Mouse (Mus musculus) heart, postnatal 10 days (tissue): ENCODE measurements at regions not wholly inside any gene's neighbourhood (a gene's known extent, or its start where the extent isn't known, plus 50 kb on each side); places are given as distances from the start of the nearest gene placed in this dataset.

Experiments used
- DNase-seq, 2 experiments: peaks; one replicate each; pipeline ENCODE4 v3.0.0; 2021
- intact Hi-C: fragments of 180-260 bp; cut with DNase I; formaldehyde crosslinking; loops from one replicate; pipeline ENCODE4 v1.15.1; 2025

- DNase-seq, result no peak
- intact Hi-C loops, result no loop called here
Observed at GRCm38 (mm10) chr9:60993661-60994060, 199.3 kb downstream of the Uaca start.

DNA sequence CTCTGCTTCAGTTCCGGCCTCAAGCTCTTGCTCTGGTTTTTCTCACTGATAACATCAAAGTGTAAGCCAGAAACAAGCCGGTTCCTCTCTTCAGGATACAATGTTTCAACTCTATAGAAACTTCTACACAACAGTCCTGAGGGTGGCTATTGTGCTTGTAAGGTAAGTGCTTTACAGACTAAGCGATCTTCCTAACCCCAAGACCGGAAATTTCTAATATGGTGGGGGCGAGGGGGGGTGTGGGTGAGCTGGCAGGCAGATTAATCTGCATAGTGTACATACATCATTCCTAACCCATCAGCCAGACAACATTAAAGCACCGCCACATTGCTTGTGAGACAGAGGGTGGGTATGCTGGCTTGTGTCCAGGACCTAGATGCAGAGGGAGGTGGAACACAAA is 200.8 kb downstream of the Uaca start:
- no peak for DNase-seq
- intact Hi-C loops, result no loop called here

DNA sequence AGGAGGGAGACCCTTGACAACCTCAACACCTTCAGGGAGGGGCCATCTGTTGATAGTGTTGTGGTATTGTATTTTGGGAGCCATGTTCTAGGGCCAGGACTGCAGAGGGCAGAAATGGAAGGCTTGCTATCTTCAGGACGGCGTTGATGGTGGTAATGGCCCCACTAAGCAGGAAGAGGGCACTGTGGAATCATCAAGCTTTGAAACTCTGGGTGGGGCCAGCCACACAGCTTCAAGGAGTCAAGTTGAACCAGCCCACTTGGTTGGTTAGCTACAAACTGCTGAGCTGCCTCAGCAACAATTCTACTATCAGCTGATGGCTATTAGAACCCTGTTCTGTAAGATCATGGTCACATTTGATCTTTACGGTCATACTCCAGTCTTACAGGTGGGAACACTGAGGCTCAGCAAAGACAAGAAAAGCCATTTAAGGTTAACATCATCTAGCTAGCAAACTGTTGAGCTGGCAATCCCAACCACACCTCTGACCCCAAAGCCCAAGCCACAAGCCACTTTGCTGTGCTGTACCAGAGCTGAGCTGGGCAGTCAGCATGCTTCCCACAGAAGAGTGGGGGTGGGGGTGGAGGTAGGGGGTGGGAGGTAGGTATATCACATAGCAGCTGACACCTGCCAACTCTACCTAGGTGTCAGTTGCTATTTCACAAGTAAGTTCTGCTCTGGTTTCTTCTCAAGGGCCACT is 203.9 kb downstream of the Uaca start:
- intact Hi-C loops, result no loop called here
- DNase-seq, result peak; percentile 26 to 41

DNA sequence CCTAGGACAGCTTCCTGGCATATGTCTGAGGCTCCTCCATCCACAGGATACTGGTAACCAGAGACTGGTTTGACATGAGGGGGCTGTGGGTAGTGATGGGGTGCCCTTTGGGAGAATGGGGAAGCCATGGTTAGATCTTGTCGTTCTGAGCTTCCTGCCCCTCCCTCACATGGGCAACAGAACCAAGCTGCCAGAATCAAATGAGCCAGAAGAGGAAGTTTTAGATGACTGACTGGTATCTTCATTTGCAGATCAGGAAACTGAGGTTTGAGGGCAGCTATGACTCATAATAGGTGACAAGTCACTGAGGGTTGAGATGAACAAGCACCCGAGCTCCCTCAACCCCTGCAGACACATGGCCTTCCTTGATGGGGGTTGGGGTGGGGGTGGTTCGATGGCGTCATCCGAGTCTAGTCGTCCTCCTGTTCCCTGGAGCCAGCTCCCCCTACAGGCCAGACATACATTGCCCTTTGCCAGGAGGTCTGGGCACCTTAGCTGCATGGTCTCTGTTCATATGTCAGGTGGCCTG is 204.7 kb downstream of the Uaca start:
- intact Hi-C loops, result no loop called here
- DNase-seq, result peak; percentile 22 to 29

DNA sequence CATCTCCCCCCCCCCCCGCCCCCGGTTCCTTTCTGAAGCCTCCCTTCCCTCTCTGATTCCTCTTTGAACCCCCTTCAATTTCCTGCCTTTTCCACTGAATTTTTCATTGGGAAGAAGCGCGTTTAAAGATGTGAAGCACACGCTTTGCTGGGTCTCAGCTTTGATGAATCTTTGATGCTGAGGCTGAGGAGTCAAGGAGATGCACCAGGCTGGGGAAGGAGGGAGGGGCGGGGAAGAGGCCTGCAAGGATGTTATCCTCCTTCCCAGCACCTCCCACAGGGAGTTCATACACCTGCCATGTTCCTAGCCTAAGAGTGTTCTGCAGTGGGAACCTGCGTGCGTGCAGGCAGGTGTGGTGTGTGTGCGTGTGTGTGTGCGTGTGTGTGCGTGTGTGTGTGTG is 205.9 kb downstream of the Uaca start:
- intact Hi-C loops, result no loop called here
- DNase-seq, result no peak

DNA sequence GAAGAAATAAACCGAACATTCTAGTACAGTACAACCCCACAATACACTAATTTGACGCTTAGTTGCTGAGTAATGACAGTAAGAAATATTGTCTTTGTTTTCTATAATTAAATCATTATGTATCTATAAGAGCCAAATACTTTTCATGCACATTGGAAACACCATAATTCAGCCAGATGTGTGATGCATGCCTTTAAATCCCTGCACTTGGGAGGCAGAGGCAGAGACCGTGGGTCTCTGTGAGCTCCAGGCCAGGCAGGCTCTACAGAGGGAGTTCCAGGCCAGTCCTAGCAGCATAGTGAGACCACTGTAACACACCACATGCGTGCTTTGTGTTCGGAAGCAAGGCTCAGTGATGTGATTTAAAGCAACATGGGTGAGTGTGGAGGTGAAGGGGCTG is 208.2 kb downstream of the Uaca start:
- intact Hi-C loops, result no loop called here
- DNase-seq, result no peak

DNA sequence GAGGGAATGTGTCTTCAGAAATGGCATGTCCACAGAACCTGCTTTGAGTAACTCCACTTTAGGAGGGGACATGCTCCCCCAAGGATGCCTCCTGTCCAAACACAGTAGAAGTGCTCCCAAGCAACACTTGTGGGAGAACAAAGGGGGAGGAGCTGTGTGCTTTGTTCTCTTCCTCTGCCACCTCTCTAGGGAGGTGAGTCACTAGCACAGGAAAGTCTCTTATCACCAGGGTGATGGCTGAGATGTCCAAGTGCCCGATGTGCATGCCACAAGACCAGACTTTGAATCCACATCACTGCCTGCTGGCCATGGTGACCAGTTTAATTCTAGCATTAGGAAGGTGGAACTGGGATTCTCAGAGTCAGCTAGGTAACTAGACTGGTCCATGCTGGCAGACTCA is 214.1 kb downstream of the Uaca start:
- no peak for DNase-seq
- intact Hi-C loops, result no loop called here

GRCm38 (mm10) chr9:61011066-61011465 is 216.7 kb downstream of the Uaca start:
- intact Hi-C loops, result no loop called here
- no peak for DNase-seq

DNA sequence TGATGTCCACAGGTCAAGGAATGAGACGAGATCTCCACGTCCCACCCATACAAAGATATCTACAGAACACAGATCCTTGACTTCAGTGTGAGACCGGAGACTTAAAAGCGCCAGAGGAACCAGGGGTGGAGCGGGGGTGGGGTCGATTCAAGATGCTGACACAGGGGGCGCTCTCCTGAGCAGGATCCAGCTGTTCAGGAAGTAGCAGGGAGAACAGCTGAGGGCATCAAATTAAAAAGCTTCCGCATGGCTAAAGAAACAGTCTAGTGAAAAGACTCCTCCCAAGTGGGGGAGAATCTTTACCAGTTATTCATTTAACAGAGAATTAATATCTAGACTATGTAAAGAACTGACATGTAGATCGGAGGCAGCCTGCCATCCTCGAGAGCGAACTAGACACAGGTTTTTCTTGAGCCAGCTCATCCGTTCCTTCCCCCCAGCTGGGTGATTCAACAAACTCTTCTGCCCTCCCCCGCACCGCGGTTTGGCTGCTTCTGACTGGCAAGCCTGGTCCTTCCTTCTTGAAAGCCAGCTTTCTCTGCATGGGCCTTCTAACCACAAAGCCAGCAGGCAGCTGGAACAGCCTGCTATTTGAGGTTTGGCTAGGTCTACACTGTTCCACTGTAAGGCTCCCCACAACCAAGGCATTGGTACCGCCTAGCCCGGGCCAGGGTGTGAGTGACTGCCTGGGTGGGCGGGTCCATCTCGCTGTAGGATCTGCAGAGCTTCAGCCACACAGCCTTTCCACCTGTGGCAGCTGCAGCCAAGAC is 218.6 kb downstream of the Uaca start:
- DNase-seq, result peak; percentile 50 to 61
- intact Hi-C loops, result no loop called here

DNA sequence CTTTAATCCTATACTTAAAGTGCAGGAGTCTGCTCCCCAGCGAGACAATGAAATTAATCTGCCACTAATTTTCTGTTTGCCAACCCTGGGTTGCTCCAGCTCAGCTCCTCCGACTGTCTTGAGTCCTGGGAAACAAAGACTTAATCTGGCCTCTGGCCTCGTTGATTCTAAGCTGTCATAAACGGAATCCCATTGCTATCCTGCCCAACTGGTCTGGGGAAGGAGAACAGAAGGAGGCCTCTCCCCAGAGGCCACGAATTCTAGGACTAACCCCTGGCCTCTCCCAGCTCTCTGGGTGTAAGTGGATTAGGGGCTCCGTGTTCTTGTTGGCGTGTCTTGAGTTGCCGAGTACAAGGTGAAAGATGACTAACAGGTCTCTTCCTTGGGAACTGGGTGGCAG is 219.8 kb downstream of the Uaca start:
- intact Hi-C loops, result no loop called here
- DNase-seq, result no peak

GRCm38 (mm10) chr9:61015374-61015890 is 221.1 kb downstream of the Uaca start:
- intact Hi-C loops, result no loop called here
- no peak for DNase-seq

DNA sequence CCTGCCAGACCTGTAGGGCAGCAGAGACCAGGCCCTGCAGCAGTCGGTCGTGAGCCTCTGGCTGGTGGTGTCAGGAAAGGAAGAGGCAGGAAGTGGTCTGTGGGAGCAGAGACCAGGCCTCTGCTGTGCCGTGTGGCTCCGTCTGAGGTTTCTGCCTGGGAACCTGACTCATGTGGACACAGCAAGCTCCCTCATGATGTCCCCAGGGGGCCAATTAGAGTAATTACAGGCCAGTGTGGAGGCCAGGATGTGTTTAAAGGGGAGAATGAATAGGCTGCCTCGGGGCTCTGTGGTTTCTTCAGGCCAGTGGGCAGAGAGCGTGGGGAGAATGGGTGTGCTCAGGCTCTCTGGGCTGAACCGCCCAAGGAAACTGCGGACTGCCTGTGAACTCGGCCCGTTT is 222.3 kb downstream of the Uaca start:
- intact Hi-C loops, result no loop called here
- DNase-seq, result no peak

GRCm38 (mm10) chr9:61019938-61020337 is 225.6 kb downstream of the Uaca start:
- peak in 1 of 2 experiments; percentile 44 for DNase-seq
- intact Hi-C loops, result no loop called here

DNA sequence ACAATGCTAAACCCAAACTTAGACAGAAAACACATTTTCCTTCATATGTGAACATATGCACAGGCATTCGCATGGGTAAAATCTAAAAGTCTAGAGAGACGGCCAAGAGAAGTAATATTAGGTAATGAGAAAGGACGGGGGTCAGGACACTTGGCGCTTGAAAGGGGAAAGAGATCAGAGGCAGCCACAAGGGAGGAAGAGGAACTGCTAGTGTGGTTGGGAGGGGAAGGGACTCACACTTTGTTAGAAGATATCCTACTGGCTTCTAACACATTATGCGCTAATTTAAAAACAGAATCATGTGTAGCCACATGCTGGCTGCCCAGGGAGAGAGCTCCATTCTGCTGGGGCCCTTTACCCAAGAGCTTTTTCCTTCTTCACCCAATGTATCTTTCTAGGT is 227.5 kb downstream of the Uaca start:
- DNase-seq, result no peak
- intact Hi-C loops, result no loop called here

DNA sequence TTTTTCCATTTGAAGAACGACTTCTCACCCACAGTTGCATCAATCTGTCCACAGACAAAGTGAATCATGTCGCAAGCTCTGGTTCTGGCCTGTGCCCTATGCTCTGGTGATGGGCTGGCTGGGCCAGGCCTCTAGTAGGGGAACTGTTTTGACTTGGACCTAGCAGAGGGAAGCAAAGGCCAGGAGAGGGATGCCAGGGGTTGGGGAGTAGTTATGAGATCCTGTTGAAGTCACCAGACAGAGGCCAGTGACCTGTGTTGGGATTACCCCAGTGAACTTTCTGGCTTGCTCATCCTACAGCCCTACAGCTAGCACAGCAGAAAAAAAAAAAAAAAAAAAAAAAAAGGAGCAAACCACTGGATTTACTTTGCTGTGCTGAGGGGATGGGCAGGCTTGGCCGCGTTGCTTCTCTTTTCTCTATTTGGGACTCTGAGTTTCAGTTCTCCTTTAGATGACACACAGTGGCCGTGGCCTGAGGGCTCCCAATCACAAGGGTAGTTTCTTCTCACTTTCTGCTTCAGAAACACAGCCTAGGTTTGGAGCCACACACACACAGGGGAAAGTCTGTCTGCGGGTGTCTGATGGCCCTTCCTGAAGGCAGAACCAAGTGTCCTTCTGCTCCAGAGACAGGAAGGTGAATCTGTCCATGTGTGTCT is 228.2 kb downstream of the Uaca start:
- intact Hi-C loops, result no loop called here
- DNase-seq, result no peak

- no peak for DNase-seq
- intact Hi-C loops, result no loop called here
Observed at GRCm38 (mm10) chr9:61025341-61025740, 231.0 kb downstream of the Uaca start.

DNA sequence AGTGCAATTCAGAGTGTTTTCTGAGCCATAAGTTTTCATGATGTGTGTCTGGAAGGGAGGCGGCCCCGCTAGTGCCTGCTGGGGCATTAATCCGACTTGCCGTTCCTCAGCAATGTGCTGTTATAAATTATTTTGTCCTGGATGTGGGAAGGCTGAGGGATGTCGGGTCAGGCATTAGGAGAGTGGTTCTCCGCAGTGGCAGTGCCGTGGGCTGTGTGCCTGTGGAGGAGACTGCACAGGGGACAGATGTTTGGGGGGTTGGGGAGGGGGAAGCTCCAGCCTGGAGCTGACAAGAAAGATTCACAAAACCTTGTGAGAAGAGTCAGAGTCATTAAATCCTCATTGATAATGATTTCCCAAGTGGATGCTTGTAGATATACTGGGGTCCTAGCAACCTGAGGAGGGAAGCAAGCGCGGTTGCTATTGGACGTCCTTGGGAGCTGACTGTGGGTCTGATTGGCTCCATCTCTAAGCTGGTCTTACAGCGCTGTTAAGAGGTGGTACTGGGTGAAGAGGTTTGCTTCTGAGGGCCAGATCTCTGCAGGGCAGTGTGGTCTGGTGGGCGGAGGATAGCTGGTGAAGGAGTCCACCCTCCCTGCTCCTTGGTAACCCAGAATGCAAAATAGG is 234.5 kb downstream of the Uaca start:
- no peak for DNase-seq
- intact Hi-C loops, result no loop called here

DNA sequence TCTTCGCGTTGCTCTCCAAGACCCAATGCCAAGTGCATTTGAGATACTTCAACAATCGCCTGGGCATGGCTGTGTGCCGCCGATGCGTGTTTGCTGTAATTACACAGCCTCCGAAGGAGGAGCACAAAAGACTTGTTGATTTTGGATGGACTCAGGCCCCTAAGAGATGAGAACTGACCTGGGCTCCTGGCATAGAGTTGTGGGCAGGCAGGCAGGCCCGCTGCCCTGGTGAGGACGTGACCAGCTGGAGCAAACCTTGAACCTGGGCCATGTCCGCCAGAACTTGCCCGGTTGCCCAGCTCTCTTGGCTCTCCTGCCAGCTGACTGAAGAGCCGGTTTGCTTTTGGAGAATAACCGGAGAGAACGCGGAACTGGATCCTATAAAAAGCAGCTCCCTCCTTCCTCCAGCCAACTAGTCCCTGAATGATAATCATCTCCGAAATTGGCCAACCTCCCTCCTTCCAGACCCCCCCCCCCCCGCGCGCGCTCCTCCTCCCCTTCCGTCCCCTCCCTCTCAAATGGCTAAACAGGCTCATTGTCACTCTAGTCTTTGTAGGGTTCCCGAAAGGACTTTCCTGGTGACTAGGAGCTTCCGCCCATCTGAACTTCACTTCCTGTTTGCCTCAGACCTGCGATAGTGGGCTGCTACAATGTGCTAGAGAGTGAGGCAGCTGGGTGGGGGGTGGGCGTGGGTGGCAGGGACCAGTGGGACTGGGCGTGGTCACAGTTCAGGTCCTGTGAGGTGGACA is 237.5 kb downstream of the Uaca start:
- peak; percentile 39 to 46 for DNase-seq
- intact Hi-C loops, result no loop called here

DNA sequence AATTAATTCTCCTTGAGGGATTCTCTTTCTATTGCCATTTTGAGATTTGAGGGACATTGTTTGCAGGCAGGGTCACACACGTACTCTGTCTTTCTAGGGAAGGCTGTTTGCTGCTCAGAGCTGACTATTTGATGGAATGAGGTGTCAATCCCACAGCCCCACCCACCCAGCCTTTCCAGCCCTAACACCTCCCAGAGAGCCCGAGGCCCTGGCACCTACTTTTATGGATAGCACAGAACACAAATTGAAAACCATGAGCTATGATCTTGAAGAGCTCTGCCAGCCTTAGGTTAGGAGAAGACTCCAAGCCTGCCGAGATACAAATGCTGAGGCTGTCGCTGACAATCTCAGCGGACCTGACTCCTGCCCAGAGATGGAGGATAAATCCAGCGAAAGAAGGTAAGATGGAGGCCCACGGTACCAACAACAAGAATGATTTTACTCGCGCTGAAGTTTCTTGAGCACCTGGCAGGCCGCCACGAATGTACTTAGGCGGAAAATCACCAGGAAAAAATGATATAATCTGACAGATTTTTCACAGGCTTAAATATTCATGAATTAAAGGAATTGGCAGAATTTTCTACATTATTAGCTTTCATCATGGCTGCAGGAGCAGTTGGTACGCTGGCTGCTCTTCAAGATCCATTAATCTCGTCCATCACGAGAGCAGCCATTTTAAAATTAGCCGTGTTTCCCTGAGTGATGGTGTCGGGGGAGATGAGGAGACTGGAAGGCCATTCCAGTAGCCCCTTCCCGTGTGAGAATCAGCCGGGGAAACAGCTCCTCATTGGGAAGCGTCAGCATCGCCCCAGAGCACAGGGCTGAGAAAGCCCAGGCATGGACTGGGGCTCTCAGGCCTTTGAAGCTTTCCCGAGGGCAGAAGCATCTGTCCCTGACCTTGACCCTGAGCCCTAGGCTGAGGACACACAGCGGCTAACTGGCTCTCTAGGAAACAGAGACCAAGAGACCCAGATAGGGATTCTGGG is 238.4 kb downstream of the Uaca start:
- intact Hi-C loops, result no loop called here
- DNase-seq, result no peak
